In genomic region chr5:114065161-114065560, GRCm38 (mm10) we compare ENCODE assay signal across 9 mouse cellular contexts. TPM values are rescaled to one million over a fixed set of nuclear protein-coding genes. Genes with fewer than 3 reads are reported as not detected.
DNase-seq lines count a peak whose midpoint lies in the region; ATAC-seq and TF ChIP-seq lines count a peak whose summit lies in the region.
"Had no signal": no experiment of that assay in that cellular context is flagged by ENCODE, and none has a peak within 500 bp of the region (broad histone marks: within the 10 kb centered on the region; RNA-seq: fewer than 3 reads in every experiment).

Gene Usp30, plus strand, starts transcription at chr5:114065461.

- no peaks in the 10 kb centered on the region; the same call in 1 of the 2 replicates for H3K27me3 ChIP-seq in heart, embryonic 12.5 days (replicated peaks)
- no peaks in the 10 kb centered on the region for H3K27me3 ChIP-seq in forebrain, embryonic 13.5 days
- no peaks in the 10 kb centered on the region for H3K27me3 ChIP-seq in limb, embryonic 11.5 days (ENCODE audit: control insufficient read depth, insufficient read depth, low read length)
- no peaks in the 10 kb centered on the region for H3K27me3 ChIP-seq in liver, postnatal 0 days (ENCODE audit: insufficient read depth, low read length)

- in situ Hi-C loops in ES-E14 (cut with MboI; ENCODE audit: low sequenced_read_pairs in 2 of 2, unreplicated experiment in 2 of 2): no loop called here

- DNase-seq in heart, postnatal 14 days: no peak
- no peak for DNase-seq in ES-E14 (ENCODE audit: low read depth, low spot score)
- no peak for DNase-seq in limb, embryonic 11.5 days (ENCODE audit: low spot score)
- DNase-seq in liver, postnatal 0 days: no peak
- no peak for DNase-seq in ovary, postnatal 14 days (ENCODE audit: low spot score)
- no peak for DNase-seq in gastrocnemius, postnatal 10 days
- DNase-seq: right cerebral cortex, postnatal 25 days had no signal

- ATAC-seq in heart, embryonic 12.5 days (ENCODE audit: insufficient number of reproducible peaks, low FRiP score): no peak
- no peak for ATAC-seq in forebrain, embryonic 13.5 days
- ATAC-seq in limb, embryonic 11.5 days (ENCODE audit: insufficient number of reproducible peaks, low FRiP score, low TSS enrichment, low read depth): no peak
- no peak for ATAC-seq in liver, postnatal 0 days

- TF ChIP-seq CTCF in liver, postnatal 0 days (IDR thresholded peaks at IDR 0.05; ENCODE audit: low read depth): no peak

- H3K4me1 ChIP-seq in heart, embryonic 12.5 days (replicated peaks): no peaks in the 10 kb centered on the region
- H3K4me1 ChIP-seq in ES-E14 (ENCODE audit: control insufficient read depth in 2 of 2, insufficient read depth in 2 of 2, low read length in 2 of 2, poor library complexity in 1 of 2): peaks cover 0 to 2% of the 10 kb centered on the region in 2 experiments; a peak in 1 of 4 replicates
- H3K4me1 ChIP-seq in forebrain, embryonic 13.5 days: no peaks in the 10 kb centered on the region
- H3K4me1 ChIP-seq in limb, embryonic 11.5 days (ENCODE audit: control insufficient read depth, insufficient read depth, low read length): no peaks in the 10 kb centered on the region
- H3K4me1 ChIP-seq in liver, postnatal 0 days (ENCODE audit: insufficient read depth): no peaks in the 10 kb centered on the region

- no peak for TF ChIP-seq EP300 in liver, postnatal 0 days (IDR thresholded peaks at IDR 0.05; ENCODE audit: low read depth)

- H3K9ac ChIP-seq in heart, embryonic 12.5 days: no peak within 1 kb of the TSS
- no peak within 1 kb of the TSS for H3K9ac ChIP-seq in ES-E14 (ENCODE audit: insufficient read depth, low read depth, low read length, poor library complexity, severe bottlenecking)
- no peak within 1 kb of the TSS for H3K9ac ChIP-seq in forebrain, embryonic 13.5 days
- no peak within 1 kb of the TSS for H3K9ac ChIP-seq in limb, embryonic 11.5 days (ENCODE audit: low read length)
- no peak within 1 kb of the TSS for H3K9ac ChIP-seq in liver, postnatal 0 days (replicated peaks)

- H3K4me2 ChIP-seq in heart, embryonic 12.5 days: no peak within 1 kb of the TSS
- no peak within 1 kb of the TSS for H3K4me2 ChIP-seq in forebrain, embryonic 13.5 days
- H3K4me2 ChIP-seq in limb, embryonic 11.5 days (ENCODE audit: low read depth, severe bottlenecking): no peak within 1 kb of the TSS
- H3K4me2 ChIP-seq in liver, postnatal 0 days (ENCODE audit: low read depth, low read length): no peak within 1 kb of the TSS

- intact Hi-C loops in heart, postnatal 14 days (cut with DNase I): no loop called here

- H3K27ac ChIP-seq in heart, embryonic 12.5 days (ENCODE audit: poor library complexity, severe bottlenecking): no peak within 1 kb of the TSS
- no peak within 1 kb of the TSS for H3K27ac ChIP-seq in ES-E14 (ENCODE audit: insufficient read depth, low read depth, low read length, poor library complexity, severe bottlenecking)
- H3K27ac ChIP-seq in forebrain, embryonic 13.5 days: no peak within 1 kb of the TSS
- H3K27ac ChIP-seq in limb, embryonic 11.5 days (replicated peaks; ENCODE audit: low read depth, low read length): no peak within 1 kb of the TSS
- no peak within 1 kb of the TSS for H3K27ac ChIP-seq in liver, postnatal 0 days (ENCODE audit: low read depth)

- no peaks in the 10 kb centered on the region for H3K36me3 ChIP-seq in heart, embryonic 12.5 days
- no peaks in the 10 kb centered on the region for H3K36me3 ChIP-seq in ES-E14 (ENCODE audit: control insufficient read depth, insufficient read depth, low read length, poor library complexity, severe bottlenecking)
- H3K36me3 ChIP-seq in forebrain, embryonic 13.5 days (ENCODE audit: poor library complexity, severe bottlenecking): peaks cover 19% of the 10 kb centered on the region
- H3K36me3 ChIP-seq in limb, embryonic 11.5 days (ENCODE audit: control insufficient read depth, insufficient read depth, low read length): no peaks in the 10 kb centered on the region
- H3K36me3 ChIP-seq in liver, postnatal 0 days (replicated peaks; ENCODE audit: insufficient read depth, low read length): no peaks in the 10 kb centered on the region

- H3K4me3 ChIP-seq in heart, embryonic 12.5 days: no peak within 1 kb of the TSS
- H3K4me3 ChIP-seq in ES-E14 (ENCODE audit: insufficient read depth in 1 of 2, low read depth in 1 of 2, low read length in 2 of 2, poor library complexity in 1 of 2, severe bottlenecking in 1 of 2): no peak within 1 kb of the TSS
- no peak within 1 kb of the TSS for H3K4me3 ChIP-seq in forebrain, embryonic 13.5 days
- no peak within 1 kb of the TSS for H3K4me3 ChIP-seq in limb, embryonic 11.5 days (ENCODE audit: low read depth, low read length)
- no peak within 1 kb of the TSS for H3K4me3 ChIP-seq in liver, postnatal 0 days (ENCODE audit: low read depth, low read length)

- 86% methylated on average over 6 of the region's 6 CpGs for WGBS in heart, embryonic 12.5 days
- 94% methylated on average over 6 of the region's 6 CpGs for WGBS in forebrain, embryonic 13.5 days
- 91% methylated on average over 6 of the region's 6 CpGs for WGBS in limb, embryonic 11.5 days
- 86% methylated on average over 6 of the region's 6 CpGs for WGBS in liver, postnatal 0 days (ENCODE audit: insufficient replicate concordance)

- no peaks in the 10 kb centered on the region for H3K9me3 ChIP-seq in heart, embryonic 12.5 days (replicated peaks)
- no peaks in the 10 kb centered on the region for H3K9me3 ChIP-seq in ES-E14 (ENCODE audit: control insufficient read depth, insufficient read depth, low read depth, low read length)
- H3K9me3 ChIP-seq in forebrain, embryonic 13.5 days (replicated peaks): no peaks in the 10 kb centered on the region
- no peaks in the 10 kb centered on the region for H3K9me3 ChIP-seq in limb, embryonic 11.5 days (ENCODE audit: control insufficient read depth, low read length)
- H3K9me3 ChIP-seq in liver, postnatal 0 days (ENCODE audit: low read length): no peaks in the 10 kb centered on the region

TF ChIP-seq in ES-E14, 5 proteins besides CTCF, POLR2A, EP300 and RAD21:
- TF ChIP-seq ZNF384 (IDR thresholded peaks at IDR 0.05; ENCODE audit: low read depth, low read length): no peak
- TF ChIP-seq CHD2 (IDR thresholded peaks at IDR 0.05; ENCODE audit: low read depth, low read length): no peak
- no peak for TF ChIP-seq ZC3H11A (IDR thresholded peaks at IDR 0.05; ENCODE audit: borderline replicate concordance, low read depth, low read length)
- TF ChIP-seq MAFK (IDR thresholded peaks at IDR 0.05; ENCODE audit: insufficient read depth, low read depth, low read length): no peak
- TF ChIP-seq HCFC1 (IDR thresholded peaks at IDR 0.05; ENCODE audit: borderline replicate concordance, insufficient read depth, low read length): no peak

RNA-seq across cellular contexts. Expression of gene Usp30, which starts in this region (rescaled TPM):
- 10 to 100 TPM; 10.8 to 14.8 TPM for total RNA-seq in heart, postnatal 14 days (2021)
- 9.0 and 10.5 TPM in 2 replicates for polyA plus RNA-seq in heart, embryonic 12.5 days (2016; fragmentation: Nextera tagmentation; extraction: Ambion mirVana)
- 15.8 and 21.4 TPM in 2 replicates for total RNA-seq in ES-E14 (2012; rRNA removed)
- polyA plus RNA-seq in forebrain, embryonic 13.5 days (2015; fragmentation: Nextera tagmentation; extraction: Ambion mirVana): 16.2 and 17.7 TPM in 2 replicates
- polyA plus RNA-seq in limb, embryonic 11.5 days (2014; fragmentation: Nextera tagmentation; extraction: Ambion mirVana): 11.7 and 13.3 TPM in 2 replicates
- 2.6 and 2.8 TPM in 2 replicates for polyA plus RNA-seq in liver, postnatal 0 days (2015; fragmentation: Nextera tagmentation; extraction: Ambion mirVana)
- total RNA-seq in gastrocnemius, postnatal 10 days (2021): 10 to 100 TPM in 1 of 2 experiments, 1 to 10 TPM in 1; 9.6 to 10.1 TPM
